Mouse (Mus musculus): ENCODE measurements around the gene Podnl1.

- TF ChIP-seq CTCF (IDR thresholded peaks at IDR 0.05; ENCODE audit: low read depth) = no peak
- TF ChIP-seq EP300 (IDR thresholded peaks at IDR 0.05; ENCODE audit: low read depth) = no peak
Observed at GRCm38 (mm10) chr8:84179946-84180345, 54.2 kb downstream of the Podnl1 start.
